Mouse (Mus musculus): ENCODE data around the gene Gtpbp3. TPM values are rescaled to one million over a fixed set of nuclear protein-coding genes. Genes with fewer than 3 reads are reported as not detected.

Gene Gtpbp3
- total and polyA plus RNA-seq, 2 experiments from 2014 or later: 11.4 to 31.5 TPM

DNA sequence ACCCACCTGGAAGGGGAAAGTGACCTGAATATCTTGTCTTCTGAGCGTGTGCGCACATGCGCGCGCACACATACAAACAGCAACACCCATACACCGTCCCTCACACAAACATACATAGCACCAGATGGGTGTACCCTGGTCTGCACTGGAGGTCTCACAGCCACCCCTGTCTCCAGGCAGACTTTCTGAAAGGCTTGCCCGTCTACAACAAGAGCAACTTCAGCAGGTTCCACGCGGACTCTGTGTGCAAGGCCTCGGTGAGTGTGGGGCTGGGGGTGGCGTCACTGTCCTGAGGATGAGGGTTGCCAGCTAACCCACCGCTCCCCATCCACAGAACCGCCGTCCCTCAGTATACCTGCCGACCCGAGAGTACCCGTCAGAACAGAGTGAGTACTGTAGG is 16.0 kb upstream of the Gtpbp3 start:
- Histone ChIP-seq H3K4me3 (ENCODE audit: low read depth, low read length) (no peak overlapping the region), H3K36me3 (ENCODE audit: insufficient read depth, low read length) (peaks cover 37% of the 10 kb centered on the region), H3K4me1 (ENCODE audit: insufficient read depth, low read length) (no peaks in the 10 kb centered on the region; the same call in 1 of the 2 replicates), H3K4me2 (ENCODE audit: low read depth, low read length, poor library complexity, severe bottlenecking) (no peak overlapping the region), H3K9me3 (ENCODE audit: low read length) (no peaks in the 10 kb centered on the region), H3K27ac (ENCODE audit: low read depth, low read length) (no peak overlapping the region), H3K27me3 (ENCODE audit: insufficient read depth, low read length) (no peaks in the 10 kb centered on the region), H3K9ac (replicated peaks; ENCODE audit: low read length, poor library complexity, severe bottlenecking) (no peak overlapping the region)
- no peak for TF ChIP-seq CTCF (IDR thresholded peaks at IDR 0.05)
- 97% methylated on average over 17 of the region's 17 CpGs for WGBS
- no peak for ATAC-seq (ENCODE audit: low FRiP score)
- DNase-seq (ENCODE audit: low spot score): no peak

- H3K4me3 ChIP-seq (ENCODE audit: low read depth, low read length): no peak overlapping the region
- no peaks in the 10 kb centered on the region; the same call in 1 of the 2 replicates for H3K4me1 ChIP-seq (ENCODE audit: insufficient read depth, low read length)
- no peak overlapping the region for H3K27ac ChIP-seq (ENCODE audit: low read depth, low read length)
- TF ChIP-seq CTCF (IDR thresholded peaks at IDR 0.05): peak; percentile 55
- ATAC-seq (ENCODE audit: low FRiP score) (no peak), DNase-seq (ENCODE audit: low spot score) (no peak)
- H3K9ac ChIP-seq (replicated peaks; ENCODE audit: low read length, poor library complexity, severe bottlenecking): no peak overlapping the region
- no peak overlapping the region for H3K4me2 ChIP-seq (ENCODE audit: low read depth, low read length, poor library complexity, severe bottlenecking)
- H3K27me3 ChIP-seq (ENCODE audit: insufficient read depth, low read length): no peaks in the 10 kb centered on the region
- peaks cover 37% of the 10 kb centered on the region for H3K36me3 ChIP-seq (ENCODE audit: insufficient read depth, low read length)
- no peaks in the 10 kb centered on the region for H3K9me3 ChIP-seq (ENCODE audit: low read length)
- WGBS: 86% methylated on average over 8 of the region's 8 CpGs
Observed at GRCm38 (mm10) chr8:71472601-71473386, 15.1 kb upstream of the Gtpbp3 start.

GRCm38 (mm10) chr8:71474344-71474743 is 13.6 kb upstream of the Gtpbp3 start:
- H3K27ac ChIP-seq (ENCODE audit: low read depth, low read length): no peak overlapping the region
- H3K4me2 ChIP-seq (ENCODE audit: low read depth, low read length, poor library complexity, severe bottlenecking): no peak overlapping the region
- no peaks in the 10 kb centered on the region for H3K27me3 ChIP-seq (ENCODE audit: insufficient read depth, low read length)
- DNase-seq (ENCODE audit: low spot score) (no peak), ATAC-seq (ENCODE audit: low FRiP score) (no peak)
- H3K4me1 ChIP-seq (ENCODE audit: insufficient read depth, low read length): no peaks in the 10 kb centered on the region; the same call in 1 of the 2 replicates
- 94% methylated on average over 18 of the region's 18 CpGs for WGBS
- no peaks in the 10 kb centered on the region for H3K9me3 ChIP-seq (ENCODE audit: low read length)
- no peak for TF ChIP-seq CTCF (IDR thresholded peaks at IDR 0.05)
- H3K36me3 ChIP-seq (ENCODE audit: insufficient read depth, low read length): peaks cover 46% of the 10 kb centered on the region
- no peak overlapping the region for H3K9ac ChIP-seq (replicated peaks; ENCODE audit: low read length, poor library complexity, severe bottlenecking)
- no peak overlapping the region for H3K4me3 ChIP-seq (ENCODE audit: low read depth, low read length)

DNA sequence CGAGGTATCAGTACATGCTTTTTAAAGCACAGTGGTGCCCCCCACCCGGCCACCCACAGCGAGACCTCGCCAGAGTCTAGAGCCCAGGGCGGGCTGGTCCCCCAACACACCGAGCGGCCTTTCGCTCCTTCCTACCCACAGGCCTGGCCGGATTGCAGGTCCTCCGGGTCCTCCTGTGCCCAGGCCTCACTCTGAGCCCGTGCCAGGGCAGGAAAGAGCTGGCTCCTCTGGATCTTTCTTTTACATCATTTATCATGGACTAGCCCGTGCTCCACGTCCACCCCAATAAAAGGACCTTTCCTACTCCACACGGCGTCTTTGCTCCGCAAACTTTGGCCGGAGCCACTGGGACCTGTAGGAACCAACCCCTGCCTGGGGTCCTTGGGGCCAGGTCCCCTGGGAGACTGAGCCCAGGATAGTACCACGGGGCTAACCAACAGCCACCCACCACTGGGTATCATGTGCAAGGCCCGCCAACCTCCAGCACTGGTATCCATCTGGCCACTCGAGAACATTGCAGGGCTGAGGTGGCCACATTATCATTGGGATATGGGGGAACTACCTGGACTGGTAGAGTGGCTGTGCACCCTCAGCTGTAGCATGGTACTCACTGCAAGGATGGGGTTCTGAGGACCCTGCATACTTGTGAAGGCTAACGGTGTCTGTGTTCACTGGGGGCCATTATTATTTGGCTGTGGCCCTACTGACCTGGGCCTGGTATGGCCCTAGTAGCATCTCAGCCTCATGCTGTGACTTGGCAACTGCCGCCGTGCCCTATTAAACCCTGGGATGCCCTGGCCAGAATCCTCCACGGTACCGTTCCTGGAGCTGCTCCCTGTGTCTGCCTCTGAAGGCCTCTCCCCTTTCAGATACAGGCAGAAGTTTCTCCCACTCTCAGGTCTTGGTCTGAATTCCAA is 12.9 kb upstream of the Gtpbp3 start:
- 84% methylated on average over 25 of the region's 25 CpGs for WGBS
- no peak overlapping the region for H3K9ac ChIP-seq (replicated peaks; ENCODE audit: low read length, poor library complexity, severe bottlenecking)

GRCm38 (mm10) chr8:71475702-71476075 is 12.2 kb upstream of the Gtpbp3 start:
- no peaks in the 10 kb centered on the region for H3K27me3 ChIP-seq (ENCODE audit: insufficient read depth, low read length)
- DNase-seq (ENCODE audit: low spot score) (no peak), ATAC-seq (ENCODE audit: low FRiP score) (no peak)
- WGBS: 32% methylated on average over 4 of the region's 4 CpGs
- no peaks in the 10 kb centered on the region; the same call in 1 of the 2 replicates for H3K4me1 ChIP-seq (ENCODE audit: insufficient read depth, low read length)
- peak overlapping the region; percentile 77 for H3K4me2 ChIP-seq (ENCODE audit: low read depth, low read length, poor library complexity, severe bottlenecking)
- peak overlapping the region; percentile 44 for H3K4me3 ChIP-seq (ENCODE audit: low read depth, low read length)
- peak overlapping the region; percentile 85 for H3K27ac ChIP-seq (ENCODE audit: low read depth, low read length)
- TF ChIP-seq CTCF (IDR thresholded peaks at IDR 0.05): no peak
- peak overlapping the region; percentile 64 for H3K9ac ChIP-seq (replicated peaks; ENCODE audit: low read length, poor library complexity, severe bottlenecking)
- peaks cover 51% of the 10 kb centered on the region for H3K36me3 ChIP-seq (ENCODE audit: insufficient read depth, low read length)
- H3K9me3 ChIP-seq (ENCODE audit: low read length): no peaks in the 10 kb centered on the region

More for the DNA sequence above, 12.9 kb upstream of the Gtpbp3 start:
- Histone ChIP-seq H3K9me3 (ENCODE audit: low read length) (no peaks in the 10 kb centered on the region), H3K4me3 (ENCODE audit: low read depth, low read length) (no peak overlapping the region), H3K27ac (ENCODE audit: low read depth, low read length) (no peak overlapping the region), H3K36me3 (ENCODE audit: insufficient read depth, low read length) (peaks cover 48% of the 10 kb centered on the region), H3K4me2 (ENCODE audit: low read depth, low read length, poor library complexity, severe bottlenecking) (no peak overlapping the region), H3K4me1 (ENCODE audit: insufficient read depth, low read length) (no peaks in the 10 kb centered on the region; the same call in 1 of the 2 replicates), H3K27me3 (ENCODE audit: insufficient read depth, low read length) (no peaks in the 10 kb centered on the region)
- ATAC-seq (ENCODE audit: low FRiP score) (no peak), DNase-seq (ENCODE audit: low spot score) (no peak)
- no peak for TF ChIP-seq CTCF (IDR thresholded peaks at IDR 0.05)

All from midbrain, postnatal 0 days (tissue).